Mouse (Mus musculus) testis, adult 2 months (tissue): Measurements from ENCODE around the gene Olfr190.

Source experiments
- CTCF ChIP-seq: fragments of 200-500 bp; IDR thresholded peaks from 2 replicates; pipeline ENCODE4 v1.5.1; 2012; ENCODE audit warnings: low read depth, mild to moderate bottlenecking, inconsistent platforms, low read length, moderate library complexity; ENCODE audit not compliant: control insufficient read depth, insufficient read depth, insufficient replicate concordance
- POLR2A ChIP-seq: fragments of 200-500 bp; IDR thresholded peaks from 2 replicates; pipeline ENCODE4 v1.6.1; 2012; ENCODE audit warnings: low read depth, mild to moderate bottlenecking, inconsistent platforms, low read length, moderate library complexity; ENCODE audit not compliant: control insufficient read depth

- TF ChIP-seq CTCF = no peak
- TF ChIP-seq POLR2A = no peak
These were observed 27.5 kb upstream of the Olfr190 start for GRCm38 (mm10) chr16:59105312-59105711.
